Mouse (Mus musculus) limb, embryonic 15.5 days (tissue): ENCODE data around the gene Thsd7b. TPM values are rescaled to one million over a fixed set of nuclear protein-coding genes. Genes with fewer than 3 reads are reported as not detected.
"Not testable (repeated sequence)": the region's sequence is repeated elsewhere in the genome, so short reads cannot be mapped to it uniquely, and the experiment has no call there.

Source experiments
- ATAC-seq: fragments of 200-750 bp; cut with Nextera tagmentation; 2 replicates; pipeline ENCODE4 v1.8.0; 2017; ENCODE audit warnings: low read depth, moderate TSS enrichment; ENCODE audit not compliant: insufficient number of reproducible peaks, low FRiP score, low TSS enrichment
- H3K27ac ChIP-seq: fragments of 300-500 bp; sonication (generic); 2 replicates; pipeline ENCODE4 v1.5.1; 2015; ENCODE audit warnings: moderate library complexity, mild to moderate bottlenecking, inconsistent platforms
- H3K27me3 ChIP-seq: fragments of 300-500 bp; sonication (generic); 2 replicates; pipeline ENCODE4 v1.6.1; 2015; ENCODE audit warnings: inconsistent platforms
- H3K36me3 ChIP-seq: fragments of 300-500 bp; sonication (generic); 2 replicates; pipeline ENCODE4 v1.6.1; 2015; ENCODE audit warnings: inconsistent platforms
- H3K4me1 ChIP-seq: fragments of 300-500 bp; sonication (generic); 2 replicates; pipeline ENCODE4 v1.6.1; 2015; ENCODE audit warnings: inconsistent platforms
- H3K4me2 ChIP-seq: fragments of 300-500 bp; sonication (generic); 2 replicates; pipeline ENCODE4 v1.6.1; 2015; ENCODE audit warnings: mild to moderate bottlenecking, inconsistent platforms
- H3K4me3 ChIP-seq: fragments of 300-500 bp; sonication (generic); 2 replicates; pipeline ENCODE4 v1.5.1; 2015; ENCODE audit warnings: mild to moderate bottlenecking, inconsistent platforms
- H3K9ac ChIP-seq: fragments of 300-500 bp; sonication (generic); 2 replicates; pipeline ENCODE4 v1.6.1; 2015; ENCODE audit warnings: inconsistent platforms
- H3K9me3 ChIP-seq: fragments of 300-500 bp; sonication (generic); 2 replicates; pipeline ENCODE4 v1.6.1; 2016; ENCODE audit warnings: inconsistent platforms
- WGBS: fragments of 180-500 bp; shearing (Covaris S2); methylation state at CpG from one replicate; pipeline ENCODE4 v1.1.7; 2015; 5-methylcytosine and 5-hydroxymethylcytosine counted together
- polyA plus RNA-seq: library from polyadenylated mRNA; unstranded; fragments of >200 nt; fragmentation: Nextera tagmentation; extraction: Ambion mirVana; gene quantifications from 2 replicates; pipeline ENCODE4 v1.2.1, GENCODE M21; 2015

Thsd7b gene
- polyA plus RNA-seq, 1 experiment from 2014 or later: 1.6 TPM

- 90% methylated on average over 13 of the region's 13 CpGs for WGBS
- no peaks in the 10 kb centered on the region for H3K36me3 ChIP-seq
- H3K4me2 ChIP-seq: no peak overlapping the region
- H3K4me1 ChIP-seq: no peaks in the 10 kb centered on the region
- no peak overlapping the region for H3K9ac ChIP-seq
- H3K27me3 ChIP-seq: no peaks in the 10 kb centered on the region
- no peak overlapping the region for H3K27ac ChIP-seq
- H3K9me3 ChIP-seq: no peaks in the 10 kb centered on the region
- ATAC-seq: no peak
- H3K4me3 ChIP-seq: no peak overlapping the region
Measured at GRCm38 (mm10) chr1:129595447-129595846, 322.3 kb downstream of the Thsd7b start.

GRCm38 (mm10) chr1:129600933-129601332 is 327.8 kb downstream of the Thsd7b start:
- Histone ChIP-seq H3K4me1 (no peaks in the 10 kb centered on the region), H3K27ac (no peak overlapping the region), H3K4me3 (no peak overlapping the region), H3K9ac (no peak overlapping the region), H3K4me2 (no peak overlapping the region), H3K36me3 (no peaks in the 10 kb centered on the region), H3K9me3 (no peaks in the 10 kb centered on the region), H3K27me3 (no peaks in the 10 kb centered on the region)
- ATAC-seq: no peak

- no peak overlapping the region for H3K4me3 ChIP-seq
- H3K4me1 ChIP-seq: no peaks in the 10 kb centered on the region
- H3K9me3 ChIP-seq: no peaks in the 10 kb centered on the region
- no peak overlapping the region for H3K27ac ChIP-seq
- no peaks in the 10 kb centered on the region for H3K27me3 ChIP-seq
- no peak overlapping the region for H3K9ac ChIP-seq
- no peak overlapping the region for H3K4me2 ChIP-seq
- no peak for ATAC-seq
- H3K36me3 ChIP-seq: no peaks in the 10 kb centered on the region
Measured at GRCm38 (mm10) chr1:129602284-129602683, 329.2 kb downstream of the Thsd7b start.

- whole genome bisulfite sequencing: 70% methylated on average over 3 of the region's 3 CpGs
- no peak overlapping the region for H3K27ac ChIP-seq
- no peaks in the 10 kb centered on the region for H3K27me3 ChIP-seq
- ATAC-seq: no peak
- no peak overlapping the region for H3K9ac ChIP-seq
- H3K4me3 ChIP-seq: no peak overlapping the region
- no peaks in the 10 kb centered on the region for H3K9me3 ChIP-seq
- H3K4me1 ChIP-seq: no peaks in the 10 kb centered on the region
- no peaks in the 10 kb centered on the region for H3K36me3 ChIP-seq
- no peak overlapping the region for H3K4me2 ChIP-seq
Measured at GRCm38 (mm10) chr1:129608395-129608794, 335.3 kb downstream of the Thsd7b start.

- H3K9me3 ChIP-seq: no peaks in the 10 kb centered on the region
- no peak overlapping the region for H3K9ac ChIP-seq
- ATAC-seq: no peak
- no peaks in the 10 kb centered on the region for H3K4me1 ChIP-seq
- H3K27ac ChIP-seq: no peak overlapping the region
- H3K27me3 ChIP-seq: no peaks in the 10 kb centered on the region
- no peak overlapping the region for H3K4me2 ChIP-seq
- no peak overlapping the region for H3K4me3 ChIP-seq
- WGBS: 73% methylated on average over 1 of the region's 1 CpGs
- no peaks in the 10 kb centered on the region for H3K36me3 ChIP-seq
Measured at GRCm38 (mm10) chr1:129616080-129616479, 343.0 kb downstream of the Thsd7b start.

- Histone ChIP-seq H3K4me2 (no peak overlapping the region), H3K27ac (no peak overlapping the region), H3K4me1 (no peaks in the 10 kb centered on the region), H3K9ac (no peak overlapping the region), H3K36me3 (no peaks in the 10 kb centered on the region), H3K9me3 (no peaks in the 10 kb centered on the region), H3K4me3 (no peak overlapping the region), H3K27me3 (no peaks in the 10 kb centered on the region)
- no peak for ATAC-seq
- WGBS: 56% methylated on average over 7 of the region's 7 CpGs
Measured at GRCm38 (mm10) chr1:129619440-129620301, 346.6 kb downstream of the Thsd7b start.

GRCm38 (mm10) chr1:129624519-129624918 is 351.4 kb downstream of the Thsd7b start:
- whole genome bisulfite sequencing: 81% methylated on average over 6 of the region's 6 CpGs
- ATAC-seq: no peak

GRCm38 (mm10) chr1:129635146-129635545 is 362.0 kb downstream of the Thsd7b start:
- ATAC-seq: no peak
- Histone ChIP-seq H3K27me3 (no peaks in the 10 kb centered on the region), H3K27ac (no peak overlapping the region), H3K4me3 (no peak overlapping the region), H3K9ac (no peak overlapping the region), H3K4me2 (no peak overlapping the region), H3K36me3 (no peaks in the 10 kb centered on the region), H3K9me3 (no peaks in the 10 kb centered on the region), H3K4me1 (no peaks in the 10 kb centered on the region)
- 58% methylated on average over 4 of the region's 4 CpGs for WGBS

More at GRCm38 (mm10) chr1:129624519-129624918, 351.4 kb downstream of the Thsd7b start:
- Histone ChIP-seq H3K27ac (no peak overlapping the region), H3K27me3 (no peaks in the 10 kb centered on the region), H3K4me3 (no peak overlapping the region), H3K4me1 (no peaks in the 10 kb centered on the region), H3K9me3 (no peaks in the 10 kb centered on the region), H3K9ac (no peak overlapping the region), H3K36me3 (no peaks in the 10 kb centered on the region), H3K4me2 (no peak overlapping the region)

GRCm38 (mm10) chr1:129644252-129644861 is 371.3 kb downstream of the Thsd7b start:
- no peak for ATAC-seq
- no peak overlapping the region for H3K4me3 ChIP-seq
- no peaks in the 10 kb centered on the region for H3K36me3 ChIP-seq
- no peaks in the 10 kb centered on the region for H3K4me1 ChIP-seq
- H3K27ac ChIP-seq: no peak overlapping the region
- H3K4me2 ChIP-seq: no peak overlapping the region
- H3K9me3 ChIP-seq: no peaks in the 10 kb centered on the region
- WGBS: 38% methylated on average over 8 of the region's 8 CpGs
- H3K9ac ChIP-seq: no peak overlapping the region
- H3K27me3 ChIP-seq: no peaks in the 10 kb centered on the region

GRCm38 (mm10) chr1:129651448-129651847 is 378.3 kb downstream of the Thsd7b start:
- H3K4me1 ChIP-seq, H3K4me2 ChIP-seq, ATAC-seq, H3K27me3 ChIP-seq, H3K27ac ChIP-seq, H3K36me3 ChIP-seq, H3K9me3 ChIP-seq, H3K4me3 ChIP-seq, H3K9ac ChIP-seq: not testable (repeated sequence)
- WGBS: 81% methylated on average over 6 of the region's 6 CpGs

- no peak overlapping the region for H3K4me3 ChIP-seq
- H3K27ac ChIP-seq: no peak overlapping the region
- H3K4me2 ChIP-seq: no peak overlapping the region
- no peak for ATAC-seq
- no peaks in the 10 kb centered on the region for H3K27me3 ChIP-seq
- H3K36me3 ChIP-seq: no peaks in the 10 kb centered on the region
- WGBS: 40% methylated on average over 3 of the region's 3 CpGs
- H3K9me3 ChIP-seq: no peaks in the 10 kb centered on the region
- no peaks in the 10 kb centered on the region for H3K4me1 ChIP-seq
- no peak overlapping the region for H3K9ac ChIP-seq
Measured at GRCm38 (mm10) chr1:129658045-129658444, 384.9 kb downstream of the Thsd7b start.

GRCm38 (mm10) chr1:129675878-129676277 is 402.8 kb downstream of the Thsd7b start:
- Histone ChIP-seq H3K9me3 (no peaks in the 10 kb centered on the region), H3K4me2 (no peak overlapping the region), H3K4me1 (no peaks in the 10 kb centered on the region), H3K27me3 (no peaks in the 10 kb centered on the region), H3K4me3 (no peak overlapping the region), H3K9ac (no peak overlapping the region), H3K27ac (no peak overlapping the region), H3K36me3 (no peaks in the 10 kb centered on the region)
- 57% methylated on average over 1 of the region's 1 CpGs for WGBS
- no peak for ATAC-seq
